Mouse (Mus musculus): ENCODE results near the gene Brwd3. TPM values are rescaled to one million over a fixed set of nuclear protein-coding genes. Genes with fewer than 3 reads are reported as not detected.

Gene Brwd3
- polyA plus RNA-seq, 1 experiment from 2014 or later = 3.8 TPM

GRCm38 (mm10) chrX:108704312-108704711 is 129.9 kb downstream of the Brwd3 start:
- ATAC-seq (replicated peaks; ENCODE audit: insufficient number of reproducible peaks, low FRiP score, low TSS enrichment) = no peak
- Histone ChIP-seq H3K4me3 (ENCODE audit: low read depth, low read length) (no peak overlapping the region), H3K9me3 (replicated peaks; ENCODE audit: control insufficient read depth, low read length) (no peaks in the 10 kb centered on the region), H3K27ac (ENCODE audit: low read depth, low read length) (no peak overlapping the region), H3K27me3 (ENCODE audit: control insufficient read depth, insufficient read depth, low read length) (no peaks in the 10 kb centered on the region), H3K4me2 (no peak overlapping the region), H3K4me1 (ENCODE audit: control insufficient read depth, insufficient read depth, low read length) (no peaks in the 10 kb centered on the region), H3K36me3 (ENCODE audit: control insufficient read depth, insufficient read depth, low read length) (no peaks in the 10 kb centered on the region), H3K9ac (ENCODE audit: low read depth, low read length) (no peak overlapping the region)
- WGBS (ENCODE audit: insufficient replicate concordance) = 77% methylated on average over 2 of the region's 2 CpGs

Other genes with a start within 250 kb of the Brwd3 start
- not detected in 2 replicates for gene Gm379, start 169.5 kb downstream of the Brwd3 start, polyA plus RNA-seq (2014; fragmentation: Nextera tagmentation; extraction: Ambion mirVana)
- gene Hmgn5, start 179.0 kb upstream of the Brwd3 start, polyA plus RNA-seq (2014; fragmentation: Nextera tagmentation; extraction: Ambion mirVana) = 18.8 and 21.6 TPM in 2 replicates